Mouse (Mus musculus): ENCODE measurements around the gene Golga5.

Golga5 gene

GRCm38 (mm10) chr12:102505131-102505713 is 36.3 kb downstream of the Golga5 start:
- intact Hi-C loops (cut with DNase I), result no loop called here

GRCm38 (mm10) chr12:102505949-102506348 is 37.0 kb downstream of the Golga5 start:
- intact Hi-C loops (cut with DNase I), result no loop called here

GRCm38 (mm10) chr12:102511363-102511762 is 42.4 kb downstream of the Golga5 start:
- intact Hi-C loops (cut with DNase I), result no loop called here

DNA sequence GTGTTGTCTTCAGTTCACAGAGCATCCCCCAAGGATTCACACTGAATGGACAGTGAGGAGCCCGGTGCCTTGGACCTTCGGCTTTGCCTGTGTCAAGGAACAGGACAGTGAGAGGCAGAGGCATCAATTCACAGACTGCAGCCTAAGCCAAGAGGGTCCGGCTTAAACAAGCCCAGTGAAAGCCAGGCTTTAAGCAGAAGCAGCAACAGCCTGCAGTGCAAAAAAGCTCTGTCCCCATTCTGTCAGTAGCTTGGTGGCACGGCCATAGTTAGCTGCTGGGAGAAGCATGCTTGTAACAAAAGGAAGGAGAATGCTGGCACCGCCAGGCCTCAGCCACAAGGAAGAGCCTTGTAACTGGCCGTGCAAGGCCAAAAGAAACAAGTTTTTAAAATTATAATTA is 45.2 kb downstream of the Golga5 start:
- intact Hi-C loops (cut with DNase I), result no loop called here

- intact Hi-C loops (cut with DNase I), result no loop called here
Observed at GRCm38 (mm10) chr12:102514751-102515150, 45.8 kb downstream of the Golga5 start.

DNA sequence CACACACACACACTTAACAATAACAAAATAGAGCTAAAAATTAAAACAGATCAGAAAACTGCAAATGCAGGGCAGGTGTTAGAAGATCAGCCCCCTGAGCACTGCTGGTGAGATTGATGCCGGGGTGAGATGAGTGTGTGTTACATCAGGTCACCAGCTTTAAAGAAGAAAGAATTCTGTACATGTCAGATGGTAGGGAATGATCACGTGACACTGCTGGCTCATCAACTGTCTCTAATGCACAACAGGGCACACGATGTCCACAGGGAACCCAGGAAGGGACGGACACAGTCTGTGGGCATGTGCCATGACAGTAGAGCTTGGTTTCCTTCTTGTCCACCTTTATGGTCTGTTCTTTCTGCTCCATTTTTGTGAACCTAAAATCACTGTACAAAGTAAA is 47.2 kb downstream of the Golga5 start:
- intact Hi-C loops (cut with DNase I), result no loop called here

- intact Hi-C loops (cut with DNase I), result no loop called here
Observed at GRCm38 (mm10) chr12:102517647-102518046, 48.7 kb downstream of the Golga5 start.

DNA sequence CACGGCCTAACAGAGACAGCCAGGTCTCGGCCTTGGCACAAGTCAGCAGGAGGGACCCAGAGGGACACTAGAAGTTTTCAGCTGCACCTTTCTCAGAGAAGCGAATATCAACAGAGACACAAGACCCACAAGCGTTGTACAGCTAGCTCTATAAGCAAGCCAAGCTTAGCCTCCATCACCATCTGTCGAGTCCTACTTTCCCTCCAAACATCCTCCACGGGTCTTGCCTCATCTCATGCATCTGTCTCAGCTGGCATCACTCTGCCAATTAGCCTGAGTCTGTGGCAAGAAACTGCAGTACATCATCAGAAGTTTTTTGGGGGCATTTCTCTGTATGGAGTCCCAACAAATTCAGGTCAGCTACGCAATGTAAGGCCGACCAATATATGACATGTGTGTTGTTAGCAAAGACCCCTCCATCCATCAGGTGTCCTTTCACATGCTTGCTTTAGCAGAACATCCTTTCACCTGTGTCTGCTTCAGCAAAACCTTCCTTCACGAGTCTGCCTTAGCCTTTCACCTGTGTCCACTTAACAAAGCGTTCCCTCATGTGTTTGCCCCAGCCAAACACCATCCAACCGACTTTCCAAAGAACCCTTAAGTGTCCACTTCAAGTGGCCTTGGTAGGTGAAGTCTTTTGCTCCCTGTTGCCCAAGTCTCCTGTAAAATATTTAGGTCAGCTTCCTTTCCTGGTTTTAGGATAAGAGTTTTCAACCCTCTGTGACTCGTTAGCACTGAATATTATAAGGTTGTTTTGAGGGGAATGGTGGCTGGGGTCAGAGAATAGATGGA is 51.2 kb downstream of the Golga5 start:
- intact Hi-C loops (cut with DNase I), result loop anchor here (5.0 kb wide), 1 partner anchor 192 kb away; no protein-coding TSS in a partner anchor

- intact Hi-C loops (cut with DNase I), result loop anchor here (5.0 kb wide), 1 partner anchor 190 kb away; no protein-coding TSS in a partner anchor
Observed at GRCm38 (mm10) chr12:102521777-102522319, 52.9 kb downstream of the Golga5 start.

GRCm38 (mm10) chr12:102524216-102524615 is 55.3 kb downstream of the Golga5 start:
- intact Hi-C loops (cut with DNase I), result loop anchor here (5.0 kb wide), 1 partner anchor 188 kb away; no protein-coding TSS in a partner anchor

- intact Hi-C loops (cut with DNase I), result loop anchor here (5.0 kb wide), 1 partner anchor 188 kb away; no protein-coding TSS in a partner anchor
Observed at GRCm38 (mm10) chr12:102524760-102525159, 55.8 kb downstream of the Golga5 start.

GRCm38 (mm10) chr12:102527989-102528388 is 59.1 kb downstream of the Golga5 start:
- intact Hi-C loops (cut with DNase I), result no loop called here

DNA sequence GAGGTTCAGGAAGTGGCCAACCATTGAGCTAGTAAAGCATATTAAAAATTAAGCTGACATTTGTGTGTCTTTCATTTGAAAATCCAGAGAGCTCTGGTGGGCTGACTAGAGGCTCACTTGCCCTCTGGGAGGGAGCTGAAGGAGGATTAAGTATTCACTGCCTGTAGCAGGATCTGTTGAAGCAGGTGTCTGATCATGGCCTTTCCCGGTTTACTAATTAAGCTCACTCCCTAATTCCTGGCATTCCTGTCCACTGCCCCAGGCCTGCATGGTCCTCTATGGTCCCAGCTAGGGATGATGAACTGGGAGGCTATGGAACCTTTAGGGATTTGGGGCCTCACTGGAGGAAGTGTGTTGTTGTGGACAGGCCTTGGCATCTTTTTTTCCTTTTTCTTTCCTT is 66.9 kb downstream of the Golga5 start:
- intact Hi-C loops (cut with DNase I), result no loop called here

GRCm38 (mm10) chr12:102540278-102540677 is 71.3 kb downstream of the Golga5 start:
- intact Hi-C loops (cut with DNase I), result no loop called here

- intact Hi-C loops (cut with DNase I), result no loop called here
Observed at GRCm38 (mm10) chr12:102541168-102541567, 72.2 kb downstream of the Golga5 start.

DNA sequence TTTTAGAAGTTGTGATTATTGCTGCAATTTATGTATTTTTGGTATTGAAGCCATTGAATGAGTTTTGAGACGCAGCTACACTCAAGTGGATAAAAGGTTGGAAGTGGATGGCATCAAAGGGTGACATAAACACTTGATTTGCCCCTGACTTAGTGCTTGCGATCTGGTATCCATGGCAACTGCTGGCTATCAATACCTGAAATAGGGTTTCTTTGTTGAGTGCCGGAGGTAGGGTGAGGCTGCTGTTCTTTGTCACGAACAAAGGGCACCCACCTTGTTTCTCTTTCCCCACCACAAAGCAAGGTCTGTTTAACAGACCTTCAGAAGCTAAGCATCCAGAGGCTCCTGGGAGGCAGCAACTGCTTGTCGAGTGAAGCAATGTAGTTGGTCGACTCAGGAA is 76.2 kb downstream of the Golga5 start:
- intact Hi-C loops (cut with DNase I), result no loop called here

All from adrenal gland (tissue).